Mouse (Mus musculus) MEL (cell line): ENCODE data around the gene Rpa1. TPM values are rescaled to one million over a fixed set of nuclear protein-coding genes. Genes with fewer than 3 reads are reported as not detected.

ENCODE experiments used
- DNase-seq: peaks from one replicate; pipeline ENCODE4 v3.0.0; 2011; ENCODE audit warnings: low read depth, low spot score
- H3K27ac ChIP-seq: 2 replicates; pipeline ENCODE4 v1.5.1; 2012; ENCODE audit warnings: low read depth, mild to moderate bottlenecking, control low read depth, low read length, moderate library complexity; ENCODE audit not compliant: control insufficient read depth
- H3K27me3 ChIP-seq, 2 experiments: fragments of 150-350 bp in 1 of 2; sonication (generic) in 1 of 2; 2 replicates each; pipeline ENCODE4 v1.6.1; 2012; ENCODE audit warnings: low read length in 2 of 2, mild to moderate bottlenecking in 2 of 2, improper control_type of control experiment in 1 of 2, moderate library complexity in 1 of 2; ENCODE audit not compliant: insufficient read depth in 2 of 2, control insufficient read depth in 1 of 2
- H3K36me3 ChIP-seq, 2 experiments: 2 replicates each; pipeline ENCODE4 v1.6.1; 2012 to 2014; ENCODE audit warnings: low read length in 2 of 2, improper control_type of control experiment in 1 of 2, inconsistent platforms in 1 of 2, mild to moderate bottlenecking in 1 of 2; ENCODE audit not compliant: insufficient read depth in 2 of 2, control insufficient read depth in 1 of 2
- H3K4me1 ChIP-seq, 2 experiments: fragments of 150-350 bp in 1 of 2; sonication (generic) in 1 of 2; 2 replicates each; pipeline ENCODE4 v1.6.1; 2012; ENCODE audit warnings: low read length in 2 of 2, improper control_type of control experiment in 1 of 2, mild to moderate bottlenecking in 1 of 2; ENCODE audit not compliant: insufficient read depth in 2 of 2, control insufficient read depth in 1 of 2
- H3K4me3 ChIP-seq, 2 experiments: fragments of 150-350 bp in 1 of 2; sonication (generic) in 1 of 2; 2 replicates each; pipeline ENCODE4 v1.5.1; 2012; ENCODE audit warnings: low read depth in 2 of 2, low read length in 2 of 2, mild to moderate bottlenecking in 2 of 2, moderate library complexity in 2 of 2, control low read depth in 1 of 2, improper control_type of control experiment in 1 of 2; ENCODE audit not compliant: control insufficient read depth in 1 of 2, insufficient read depth in 1 of 2
- H3K79me2 ChIP-seq: 2 replicates; pipeline ENCODE4 v1.6.1; 2012; ENCODE audit warnings: mild to moderate bottlenecking, low read length, moderate library complexity; ENCODE audit not compliant: control insufficient read depth, poor library complexity, insufficient read depth
- H3K9ac ChIP-seq: 2 replicates; pipeline ENCODE4 v1.6.1; 2012; ENCODE audit warnings: low read depth, mild to moderate bottlenecking, control low read depth, low read length, moderate library complexity; ENCODE audit not compliant: control insufficient read depth, poor library complexity, severe bottlenecking
- H3K9me3 ChIP-seq: fragments of 150-350 bp; sonication (generic); replicated peaks from 2 replicates; pipeline ENCODE4 v1.6.1; 2012; ENCODE audit warnings: mild to moderate bottlenecking, low read length, improper control_type of control experiment, moderate library complexity; ENCODE audit not compliant: insufficient read depth
- BHLHE40 ChIP-seq: IDR thresholded peaks from 2 replicates; pipeline ENCODE4 v1.6.1; 2012; ENCODE audit warnings: low read depth, mild to moderate bottlenecking, inconsistent platforms, low read length, improper control_type of control experiment, borderline replicate concordance
- CHD1 ChIP-seq: IDR thresholded peaks from 2 replicates; pipeline ENCODE4 v1.6.1; 2012; ENCODE audit warnings: low read depth, mild to moderate bottlenecking, inconsistent platforms, low read length, improper control_type of control experiment
- CHD2 ChIP-seq: IDR thresholded peaks from 2 replicates; pipeline ENCODE4 v1.6.1; 2011; ENCODE audit warnings: low read length, improper control_type of control experiment
- CTCF ChIP-seq, 3 experiments: IDR thresholded peaks in 2 of 3; conservative IDR thresholded peaks in 1 of 3; 2 replicates each; pipeline ENCODE4 v1.5.1; 2011 to 2012; ENCODE audit warnings: low read length in 3 of 3, low read depth in 2 of 3, mild to moderate bottlenecking in 2 of 3, improper control_type of control experiment in 1 of 3, inconsistent platforms in 1 of 3, mixed read lengths in 1 of 3, moderate library complexity in 1 of 3; ENCODE audit not compliant: control insufficient read depth in 1 of 3, insufficient read depth in 1 of 3, poor library complexity in 1 of 3, severe bottlenecking in 1 of 3
- ELF1 ChIP-seq: IDR thresholded peaks from 2 replicates; pipeline ENCODE4 v1.6.1; 2014; ENCODE audit warnings: low read depth, mild to moderate bottlenecking, inconsistent platforms, low read length, improper control_type of control experiment, moderate library complexity
- ETS1 ChIP-seq: IDR thresholded peaks from 2 replicates; pipeline ENCODE4 v1.6.1; 2012; ENCODE audit warnings: low read depth, mild to moderate bottlenecking, inconsistent platforms, low read length, improper control_type of control experiment, moderate library complexity
- GABPA ChIP-seq: IDR thresholded peaks from 2 replicates; pipeline ENCODE4 v1.6.1; 2012; ENCODE audit warnings: low read depth, mild to moderate bottlenecking, inconsistent platforms, low read length, improper control_type of control experiment, moderate library complexity
- HCFC1 ChIP-seq: IDR thresholded peaks from 2 replicates; pipeline ENCODE4 v1.6.1; 2012; ENCODE audit warnings: low read depth, mild to moderate bottlenecking, inconsistent platforms, low read length, improper control_type of control experiment, moderate library complexity
- MAX ChIP-seq: IDR thresholded peaks from 2 replicates; pipeline ENCODE4 v1.6.1; 2011; ENCODE audit warnings: low read length, improper control_type of control experiment
- MEF2A ChIP-seq: IDR thresholded peaks from 2 replicates; pipeline ENCODE4 v1.6.1; 2014; ENCODE audit warnings: low read depth, mild to moderate bottlenecking, inconsistent platforms, low read length, improper control_type of control experiment; ENCODE audit not compliant: poor library complexity, insufficient replicate concordance, severe bottlenecking; ENCODE audit errors: extremely low read depth
- MXI1 ChIP-seq: IDR thresholded peaks from 2 replicates; pipeline ENCODE4 v1.6.1; 2011; ENCODE audit warnings: mild to moderate bottlenecking, low read depth, low read length, improper control_type of control experiment
- SMC3 ChIP-seq: IDR thresholded peaks from 2 replicates; pipeline ENCODE4 v1.6.1; 2011; ENCODE audit warnings: low read depth, low read length, improper control_type of control experiment
- TBP ChIP-seq: IDR thresholded peaks from 2 replicates; pipeline ENCODE4 v1.8.0; 2011; ENCODE audit warnings: low read depth, low read length, improper control_type of control experiment
- TCF12 ChIP-seq: IDR thresholded peaks from 2 replicates; pipeline ENCODE4 v1.6.1; 2014; ENCODE audit warnings: low read depth, mild to moderate bottlenecking, inconsistent platforms, low read length, improper control_type of control experiment, moderate library complexity
- UBTF ChIP-seq: IDR thresholded peaks from 2 replicates; pipeline ENCODE4 v1.6.1; 2012; ENCODE audit warnings: low read depth, mild to moderate bottlenecking, inconsistent platforms, low read length, improper control_type of control experiment, moderate library complexity, borderline replicate concordance; ENCODE audit not compliant: insufficient read depth
- USF1 ChIP-seq: IDR thresholded peaks from 2 replicates; pipeline ENCODE4 v1.6.1; 2014; ENCODE audit warnings: low read depth, mild to moderate bottlenecking, inconsistent platforms, low read length, improper control_type of control experiment, moderate library complexity
- USF2 ChIP-seq, 2 experiments: IDR thresholded peaks; 2 replicates each; pipeline ENCODE4 v1.6.1; 2011 to 2012; ENCODE audit warnings: improper control_type of control experiment in 2 of 2, low read length in 2 of 2, borderline replicate concordance in 1 of 2, inconsistent platforms in 1 of 2, low read depth in 1 of 2, mild to moderate bottlenecking in 1 of 2; ENCODE audit not compliant: insufficient read depth in 1 of 2
- ZKSCAN1 ChIP-seq: IDR thresholded peaks from 2 replicates; pipeline ENCODE4 v1.6.1; 2012; ENCODE audit warnings: low read depth, mild to moderate bottlenecking, inconsistent platforms, low read length, improper control_type of control experiment, moderate library complexity
- polyA plus RNA-seq, 2 experiments: library from polyadenylated mRNA; stranded (reverse) in 1 of 2; unstranded in 1 of 2; fragments of >175 nt in 1 of 2; fragments of >200 nt in 1 of 2; gene quantifications; 2 replicates each; pipeline versions ENCODE4 v1.2.1 to v1.2.4; 2012; ENCODE audit warnings: low replicate concordance in 2 of 2, low read depth in 1 of 2; ENCODE audit not compliant: insufficient read length in 2 of 2, insufficient read depth in 1 of 2, missing spikeins in 1 of 2
- total RNA-seq: library from RNA; depleted of rRNA; stranded (reverse); fragments of 300-350 nt; gene quantifications from 2 replicates; pipeline ENCODE4 v1.2.3, GENCODE M21; 2012

The Rpa1 gene
- total and polyA plus RNA-seq, 3 experiments, result 179 to 481 (median 242) TPM

- TF ChIP-seq HCFC1, result no peak
- TF ChIP-seq CTCF (IDR thresholded peaks at IDR 0.05 in 2 of 3, conservative IDR thresholded peaks at IDR 0.05 in 1 of 3; ENCODE audit: control insufficient read depth in 1 of 3, insufficient read depth in 1 of 3, low read depth in 2 of 3, low read length in 3 of 3, poor library complexity in 1 of 3, severe bottlenecking in 1 of 3), result peak in 2 of 3 experiments; percentile 49 to 55; a peak in 5 of 6 replicates
These were observed 93.7 kb downstream of the Rpa1 start (continued) for GRCm38 (mm10) chr11:75254252-75254912.

GRCm38 (mm10) chr11:75251557-75252070 is 96.5 kb downstream of the Rpa1 start:
- H3K9me3 ChIP-seq, result no peaks in the 10 kb centered on the region
- TF ChIP-seq TBP, result no peak
- TF ChIP-seq MXI1, result no peak
- TF ChIP-seq CHD2, result no peak
- no peak for TF ChIP-seq UBTF
- TF ChIP-seq CHD1, result no peak
- no peak for TF ChIP-seq GABPA
- TF ChIP-seq ETS1, result no peak
- TF ChIP-seq MAX, result no peak
- TF ChIP-seq USF2 (IDR thresholded peaks at IDR 0.05; ENCODE audit: borderline replicate concordance in 1 of 2, insufficient read depth in 1 of 2, low read depth in 1 of 2, low read length in 2 of 2), result no peak
- no peak for TF ChIP-seq TCF12
- TF ChIP-seq BHLHE40, result no peak
- no peak for TF ChIP-seq MEF2A
- TF ChIP-seq SMC3, result no peak
- no peak for TF ChIP-seq USF1
- TF ChIP-seq ZKSCAN1, result no peak
- no peak for TF ChIP-seq ELF1
- H3K36me3 ChIP-seq, result peaks cover 0 to 10% of the 10 kb centered on the region in 2 experiments; a peak in 2 of 4 replicates
- peaks cover 6 to 11% of the 10 kb centered on the region in 2 experiments; a peak in 3 of 4 replicates for H3K4me1 ChIP-seq
- no peak for DNase-seq
- no peak overlapping the region for H3K9ac ChIP-seq
- H3K79me2 ChIP-seq, result no peaks in the 10 kb centered on the region
- no peak overlapping the region for H3K4me3 ChIP-seq
- no peaks in the 10 kb centered on the region for H3K27me3 ChIP-seq
- H3K27ac ChIP-seq, result no peak overlapping the region
